Mouse (Mus musculus) cerebellum, adult (tissue): ENCODE results near the gene Fam107b.
"Not testable (repeated sequence)": the region's sequence is repeated elsewhere in the genome, so short reads cannot be mapped to it uniquely, and the experiment has no call there.

Source experiments
- ATAC-seq: cut with Nextera tagmentation; 2 replicates; pipeline ENCODE4 v1.9.2; 2017; ENCODE audit warnings: mild to moderate bottlenecking, moderate library complexity, mixed read lengths; ENCODE audit not compliant: insufficient number of reproducible peaks, low FRiP score, low TSS enrichment

Fam107b gene

GRCm38 (mm10) chr2:3657811-3658730, 87.8 kb downstream of the Fam107b start:
- no peak for ATAC-seq

DNA sequence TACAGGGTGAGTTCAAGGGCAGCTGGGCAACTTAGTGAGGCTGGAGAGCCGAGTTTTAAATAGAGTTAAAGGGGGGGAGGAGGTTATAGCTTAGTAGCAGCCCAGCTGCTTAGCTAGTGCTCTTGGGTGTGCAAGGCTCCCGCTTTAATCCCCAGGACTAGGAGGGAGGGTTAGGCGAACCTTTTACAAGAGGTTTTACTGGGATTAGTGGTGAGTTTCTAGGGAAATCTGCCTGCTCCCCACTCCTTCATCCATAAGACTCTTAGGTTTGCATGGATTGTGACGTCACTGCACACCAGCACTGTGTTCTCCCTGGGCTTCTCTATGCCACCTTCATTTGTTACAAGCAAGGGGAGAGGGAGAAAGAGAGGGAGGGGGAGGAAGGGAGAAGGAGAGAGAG, 88.6 kb downstream of the Fam107b start:
- ATAC-seq: no peak

DNA sequence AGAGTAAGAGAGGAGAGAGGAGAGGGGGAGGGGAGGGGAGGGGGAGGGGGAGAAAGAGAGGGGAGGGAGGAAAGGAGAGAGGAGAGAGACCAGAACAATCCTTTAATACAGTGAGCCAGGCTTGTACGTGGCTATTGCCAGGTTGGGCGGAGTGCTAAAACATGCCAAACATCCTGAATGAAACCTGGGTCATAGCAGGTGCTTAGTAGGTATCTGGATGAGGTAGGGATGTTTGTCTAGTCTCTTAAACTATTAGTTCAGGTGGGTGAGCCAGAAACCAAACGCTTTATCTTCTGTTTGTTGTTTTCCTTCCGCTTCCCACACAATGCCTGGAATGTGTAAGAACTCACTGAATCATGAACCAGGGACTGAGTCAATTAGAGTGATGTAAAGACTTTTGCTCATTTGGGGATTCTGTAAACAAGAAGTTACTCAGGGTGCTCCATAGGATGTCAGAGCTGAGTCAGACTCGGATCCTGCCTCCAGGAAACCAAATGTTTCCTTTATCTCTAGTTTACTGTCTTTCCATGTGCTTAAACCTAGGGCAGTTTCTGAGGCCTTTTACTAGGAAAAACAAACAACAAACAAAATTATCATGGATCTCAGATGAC, 89.1 kb downstream of the Fam107b start:
- no peak for ATAC-seq

GRCm38 (mm10) chr2:3664086-3664485, 93.8 kb downstream of the Fam107b start:
- no peak for ATAC-seq

- no peak for ATAC-seq
Observed at GRCm38 (mm10) chr2:3668682-3669081, 98.4 kb downstream of the Fam107b start.

DNA sequence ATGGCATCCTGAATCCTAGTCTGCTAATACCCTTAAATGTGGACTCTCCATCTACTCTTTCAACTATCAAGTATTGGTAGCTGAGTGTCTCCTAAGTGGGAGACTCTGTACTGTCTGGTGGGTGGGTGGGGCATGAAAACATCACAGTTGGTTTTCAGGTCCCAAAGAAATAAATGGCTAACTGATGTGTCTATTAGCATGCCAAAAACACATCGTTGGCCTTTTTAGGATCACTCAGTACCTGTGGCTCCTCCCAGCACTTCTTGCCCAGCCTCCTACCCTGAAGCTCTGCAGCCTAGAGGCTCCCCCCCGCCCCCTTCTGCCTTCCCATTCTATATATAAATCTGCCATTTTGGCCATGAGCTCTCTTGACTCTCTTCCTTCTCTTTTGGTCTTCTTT, 99.4 kb downstream of the Fam107b start:
- ATAC-seq: no peak

- ATAC-seq: no peak
Observed at GRCm38 (mm10) chr2:3672654-3673367, 102.5 kb downstream of the Fam107b start.

DNA sequence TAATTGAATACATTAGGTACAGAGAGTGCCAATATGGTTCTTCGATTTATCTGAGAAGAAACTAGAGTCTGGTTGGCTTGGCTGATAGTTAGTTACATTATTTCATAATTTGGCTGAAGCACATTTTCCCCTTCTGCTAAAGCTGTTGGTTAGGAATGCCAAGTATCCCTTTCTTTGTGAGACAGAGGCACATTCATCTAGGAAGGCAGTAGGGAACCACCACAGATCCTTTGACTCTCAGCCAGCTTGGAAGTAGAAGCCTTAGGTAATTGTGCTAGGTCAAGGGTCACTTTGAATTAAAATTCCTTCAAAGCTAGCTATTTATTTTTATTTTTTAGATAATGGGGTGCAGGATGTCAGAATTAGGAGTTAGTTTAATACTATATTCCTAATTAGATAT, 105.2 kb downstream of the Fam107b start:
- no peak for ATAC-seq

GRCm38 (mm10) chr2:3682699-3683098, 112.4 kb downstream of the Fam107b start:
- ATAC-seq: no peak

- no peak for ATAC-seq
Observed at GRCm38 (mm10) chr2:3683343-3683742, 113.1 kb downstream of the Fam107b start.

DNA sequence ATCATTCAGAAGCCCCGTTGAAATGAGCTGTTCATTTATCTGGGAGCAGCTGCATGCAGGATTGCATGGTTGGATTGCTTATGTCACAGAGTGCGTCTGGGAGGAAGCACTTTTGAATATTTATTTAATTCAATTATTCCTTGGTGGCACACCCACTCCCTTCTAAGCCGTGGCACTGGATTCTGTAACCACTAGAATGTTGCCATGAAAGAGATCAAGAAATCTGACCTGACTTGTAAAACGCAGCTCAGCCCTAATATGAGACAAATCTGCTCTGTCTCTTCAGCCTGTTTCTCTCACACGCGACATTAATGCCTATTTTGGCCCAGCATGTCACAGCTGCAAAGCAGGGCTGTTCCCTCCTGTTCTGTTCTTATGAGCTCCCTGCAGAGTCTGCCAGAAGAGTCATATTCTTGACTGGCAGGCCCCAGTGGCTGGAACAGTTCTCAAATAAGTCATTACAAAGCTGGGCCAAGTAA, 113.5 kb downstream of the Fam107b start:
- ATAC-seq: no peak

GRCm38 (mm10) chr2:3690221-3690620, 119.9 kb downstream of the Fam107b start:
- ATAC-seq: no peak

GRCm38 (mm10) chr2:3692833-3693232, 122.5 kb downstream of the Fam107b start:
- no peak for ATAC-seq

GRCm38 (mm10) chr2:3695900-3696299, 125.6 kb downstream of the Fam107b start:
- ATAC-seq: no peak

DNA sequence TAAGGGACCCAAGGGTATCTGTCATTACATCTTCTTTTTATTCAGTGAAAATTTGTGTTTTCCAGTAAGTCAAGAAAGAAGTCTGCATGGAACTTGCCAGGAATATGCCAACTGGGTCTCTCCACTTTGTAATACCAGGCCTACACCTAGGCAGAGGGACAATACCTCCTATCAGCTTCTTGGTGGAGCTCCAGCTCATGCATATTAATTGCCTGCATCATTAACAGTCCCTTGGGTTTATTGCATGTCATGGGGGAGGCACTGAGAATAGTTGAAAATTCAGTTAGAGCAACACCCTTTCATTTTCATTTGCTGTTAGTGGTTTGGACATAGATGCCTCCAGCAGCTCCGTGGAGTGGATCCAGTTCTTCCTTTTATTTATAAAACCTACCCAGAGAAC, 130.1 kb downstream of the Fam107b start:
- no peak for ATAC-seq

DNA sequence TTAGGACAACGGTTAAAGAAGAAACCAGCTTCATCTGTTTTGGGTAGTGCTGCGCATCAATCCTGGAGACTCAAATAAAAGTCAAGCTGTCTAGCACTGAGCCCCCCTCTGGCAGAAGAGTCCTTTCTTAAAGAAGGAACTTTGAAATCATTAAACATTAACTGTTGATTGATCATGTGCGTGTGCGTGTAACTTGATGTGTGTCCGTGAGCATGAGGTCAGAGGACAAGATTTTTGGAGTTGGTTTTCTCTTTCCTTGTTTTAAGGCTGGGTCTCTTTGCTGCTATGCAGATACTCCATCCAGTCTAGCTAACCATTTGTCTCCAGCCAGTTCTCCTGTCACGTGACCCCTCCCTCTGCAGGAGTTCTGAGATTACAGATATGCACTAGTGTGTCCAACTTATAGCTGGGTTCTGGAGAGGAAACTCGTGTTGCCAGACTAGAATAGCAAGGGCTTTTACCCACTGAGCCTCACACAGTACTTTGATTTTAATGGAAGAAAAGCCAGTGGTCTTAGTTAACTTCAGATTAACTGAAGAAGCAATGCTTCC, 132.4 kb downstream of the Fam107b start:
- no peak for ATAC-seq

GRCm38 (mm10) chr2:3703806-3704205, 133.5 kb downstream of the Fam107b start:
- ATAC-seq: no peak

DNA sequence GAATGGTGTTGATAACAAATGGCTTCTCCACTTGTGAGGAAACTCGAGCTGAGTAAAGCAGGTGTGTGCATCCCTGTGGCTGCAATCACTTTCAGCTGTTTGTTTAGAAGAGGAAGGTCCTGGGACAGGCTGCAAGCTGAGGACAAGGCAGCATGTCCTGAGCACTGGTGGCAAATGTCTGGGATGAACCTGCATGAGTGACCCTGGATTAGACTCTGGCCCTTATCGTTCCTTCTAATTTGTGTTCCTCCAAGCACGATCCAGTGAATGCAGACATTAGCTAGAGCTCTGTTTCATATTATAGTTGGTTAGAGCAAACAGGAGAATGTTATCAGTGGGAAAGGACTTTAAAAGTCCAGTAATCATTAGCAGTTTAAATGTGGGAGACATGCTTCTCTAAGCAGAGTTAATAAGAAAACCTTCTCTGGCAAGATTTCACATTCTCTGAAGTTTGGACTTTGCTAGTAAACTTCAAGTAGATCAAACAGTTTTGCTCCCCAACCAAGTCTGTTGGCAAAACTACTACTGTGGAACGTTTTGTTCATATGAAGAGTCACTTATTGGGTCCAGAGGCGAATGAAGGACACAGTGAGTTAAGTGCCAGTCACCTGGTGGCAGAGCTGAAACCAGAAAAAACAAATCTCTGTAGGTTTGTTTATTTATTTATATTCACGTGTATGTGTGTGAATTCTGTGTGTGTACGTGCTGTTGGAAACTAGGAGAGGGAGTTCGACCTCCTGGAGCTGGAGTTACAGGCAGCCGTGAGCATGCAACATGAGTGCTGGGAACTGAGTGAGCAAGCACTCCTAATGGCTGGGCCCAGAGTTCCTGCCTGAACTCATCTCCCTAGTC, 134.2 kb downstream of the Fam107b start:
- no peak for ATAC-seq

- not testable (repeated sequence) for ATAC-seq
Observed at GRCm38 (mm10) chr2:3705283-3705682, 135.0 kb downstream of the Fam107b start.

- no peak for ATAC-seq
Observed at GRCm38 (mm10) chr2:3707236-3707635, 136.9 kb downstream of the Fam107b start.
